Comparison of ENCODE assay signal across 11 mouse cellular contexts in genomic region chr9:106169006-106169405, GRCm38 (mm10). TPM values are rescaled to one million over a fixed set of nuclear protein-coding genes. Genes with fewer than 3 reads are reported as not detected.
"Had no signal": no experiment of that assay in that cellular context is flagged by ENCODE, and none has a peak within 500 bp of the region (broad histone marks: within the 10 kb centered on the region; RNA-seq: fewer than 3 reads in every experiment).

No protein-coding gene starts in this region.

RNA-seq across cellular contexts. Expression of gene Tlr9, which starts 53.4 kb away (rescaled TPM):
- polyA plus RNA-seq: embryonic facial prominence, embryonic 10.5 days; embryonic facial prominence, embryonic 11.5 days; embryonic facial prominence, embryonic 12.5 days; embryonic facial prominence, embryonic 13.5 days; forebrain, embryonic 10.5 days; forebrain, embryonic 11.5 days; forebrain, embryonic 12.5 days; forebrain, embryonic 13.5 days; forebrain, embryonic 14.5 days; forebrain, embryonic 15.5 days; forebrain, embryonic 16.5 days had no signal
